Mouse (Mus musculus) layer of hippocampus, postnatal 10 days (tissue): ENCODE measurements at regions not wholly inside any gene's neighbourhood (a gene's known extent, or its start where the extent isn't known, plus 50 kb on each side); places are given as distances from the start of the nearest gene placed in this dataset.

Experiments
- DNase-seq, 2 experiments: peaks; one replicate each; pipeline ENCODE4 v3.0.0; 2021; ENCODE audit warnings: low spot score in 2 of 2

- no peak for DNase-seq
These were observed 61.6 kb downstream of the Gm10295 start for GRCm38 (mm10) chr7:71289702-71290101.

DNA sequence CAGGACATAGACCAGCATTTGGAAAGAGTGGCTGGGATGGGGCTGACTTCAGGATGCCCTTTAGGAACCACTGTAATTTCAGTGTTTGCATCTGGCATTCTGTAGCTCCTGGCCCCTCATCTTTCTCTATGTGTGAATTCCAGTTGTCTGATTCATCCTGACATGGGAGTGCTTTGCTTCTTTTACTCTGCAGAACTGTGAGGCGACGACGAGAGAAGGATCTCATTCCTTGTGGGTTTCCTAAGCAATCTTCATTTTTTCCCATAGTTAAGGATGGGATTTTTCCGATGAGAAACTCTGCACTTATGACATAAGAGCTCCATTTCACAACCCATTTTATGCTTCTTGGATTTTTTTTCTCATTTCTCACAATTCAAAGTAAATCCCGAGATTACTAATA lies 62.0 kb downstream of the Gm10295 start:
- no peak for DNase-seq

DNA sequence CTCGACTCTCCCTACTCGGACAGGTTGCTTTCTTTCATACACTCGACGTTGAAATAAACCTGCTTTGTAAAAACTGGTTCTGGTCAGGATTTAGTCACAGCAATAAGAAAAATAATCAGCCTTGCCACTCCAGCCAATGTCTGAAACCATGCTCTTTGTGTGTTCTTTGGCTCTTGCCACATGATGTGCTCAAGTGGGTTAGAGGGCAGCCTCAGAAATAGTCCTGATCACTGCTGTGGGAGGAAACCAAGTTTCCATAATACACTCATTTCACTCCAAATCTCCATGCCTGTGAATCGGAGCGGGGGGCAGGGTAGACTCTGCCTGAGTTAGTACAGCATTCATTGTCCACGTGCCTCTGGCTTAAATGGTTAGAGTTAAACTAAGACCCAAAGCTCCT lies 63.8 kb downstream of the Gm10295 start:
- no peak for DNase-seq

DNA sequence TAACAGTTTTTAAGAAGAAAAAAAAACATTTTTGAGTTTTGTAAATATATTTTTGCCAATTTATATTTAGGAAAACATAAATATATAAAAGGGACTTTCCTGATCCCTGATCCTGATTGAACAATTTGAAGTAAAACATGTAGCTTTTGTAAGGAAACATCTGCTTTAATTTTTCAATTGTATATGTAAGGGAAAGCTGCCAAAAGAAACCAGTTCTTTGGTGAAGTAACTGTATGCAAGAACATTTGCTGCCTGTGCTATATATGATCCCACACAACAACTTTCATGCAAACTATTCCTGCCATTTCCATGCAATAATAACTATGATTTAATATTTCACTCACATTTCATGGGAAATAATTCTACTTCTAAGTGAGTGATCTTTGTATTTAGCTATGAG lies 67.0 kb downstream of the Gm10295 start:
- DNase-seq = no peak

DNA sequence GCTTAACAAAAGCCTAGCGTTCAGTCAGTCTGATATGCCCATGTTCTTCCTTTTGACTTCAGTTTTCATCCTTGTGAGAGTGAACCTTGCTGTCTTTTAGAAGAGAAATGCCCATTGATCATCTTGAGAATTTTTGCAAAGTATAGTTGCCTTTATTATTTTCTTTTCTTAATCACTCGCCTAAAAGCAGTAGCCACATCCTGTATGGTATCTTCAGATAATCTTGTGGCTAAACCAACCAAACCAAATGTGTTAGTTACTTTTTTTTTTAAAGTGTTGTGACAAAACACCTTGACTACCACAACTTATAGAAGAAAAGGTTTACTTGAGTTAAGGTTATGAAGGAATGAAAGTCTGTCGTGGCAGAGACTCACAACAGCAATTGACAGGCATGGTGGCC lies 67.9 kb downstream of the Gm10295 start:
- DNase-seq = no peak

DNA sequence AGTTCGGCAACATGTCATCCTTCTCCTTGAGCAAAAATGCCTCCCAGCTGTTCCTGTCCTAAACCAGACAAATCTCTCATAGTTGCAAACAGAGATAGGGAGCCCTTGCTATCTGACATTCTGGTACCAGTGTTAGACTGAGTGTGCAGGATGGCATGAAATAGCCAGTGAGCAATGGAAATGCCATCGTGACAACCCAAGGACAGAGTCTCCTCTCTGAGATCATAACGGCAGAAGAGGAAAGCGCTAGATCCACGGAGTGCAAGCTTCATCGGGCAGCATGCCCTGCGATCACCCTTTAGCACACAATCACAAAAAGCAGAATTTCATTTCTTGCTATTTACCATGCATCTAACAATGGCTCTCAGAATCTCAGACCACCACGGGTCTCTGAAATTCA lies 85.2 kb downstream of the Gm10295 start:
- DNase-seq = no peak

GRCm38 (mm10) chr7:71264115-71264514 lies 87.2 kb downstream of the Gm10295 start:
- no peak for DNase-seq

DNA sequence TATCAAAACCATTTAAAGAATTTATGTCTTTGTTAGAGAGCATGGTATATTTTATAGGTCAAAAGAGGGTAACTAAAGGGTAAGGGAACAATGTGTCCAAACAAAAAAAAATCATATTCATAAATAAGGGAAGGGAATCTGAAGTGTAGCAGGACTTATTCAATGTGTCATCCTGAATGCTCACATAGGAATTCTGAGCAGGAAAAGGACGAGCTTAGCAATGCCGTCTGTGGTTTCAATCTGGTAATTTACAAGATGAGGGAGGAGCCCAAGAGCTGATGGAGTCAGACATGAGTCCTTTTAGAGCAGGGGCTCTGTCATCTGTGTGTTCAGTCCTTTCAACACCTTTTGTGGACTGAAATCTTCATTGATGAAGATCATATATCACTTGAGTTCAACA lies 101.6 kb downstream of the Gm10295 start:
- no peak for DNase-seq

DNA sequence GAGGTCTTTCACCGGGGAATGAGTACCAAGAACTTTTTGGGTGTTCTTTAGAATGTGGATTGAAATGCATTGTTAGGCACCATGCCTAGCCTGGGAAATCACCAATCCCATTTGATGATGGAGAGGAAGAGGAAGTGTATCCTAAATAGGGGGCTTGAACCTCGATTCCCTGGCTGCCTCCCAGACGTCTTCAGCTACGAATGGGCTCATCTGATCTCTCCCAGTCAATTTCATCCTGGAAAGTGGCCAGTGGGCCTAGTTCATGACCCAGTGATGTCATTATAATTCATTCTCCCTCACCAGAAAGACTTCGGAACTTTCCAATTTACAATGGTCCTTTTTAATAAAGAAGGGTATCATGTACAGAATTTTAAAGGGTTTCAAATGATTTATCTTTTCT lies 102.1 kb downstream of the Gm10295 start:
- DNase-seq = no peak

DNA sequence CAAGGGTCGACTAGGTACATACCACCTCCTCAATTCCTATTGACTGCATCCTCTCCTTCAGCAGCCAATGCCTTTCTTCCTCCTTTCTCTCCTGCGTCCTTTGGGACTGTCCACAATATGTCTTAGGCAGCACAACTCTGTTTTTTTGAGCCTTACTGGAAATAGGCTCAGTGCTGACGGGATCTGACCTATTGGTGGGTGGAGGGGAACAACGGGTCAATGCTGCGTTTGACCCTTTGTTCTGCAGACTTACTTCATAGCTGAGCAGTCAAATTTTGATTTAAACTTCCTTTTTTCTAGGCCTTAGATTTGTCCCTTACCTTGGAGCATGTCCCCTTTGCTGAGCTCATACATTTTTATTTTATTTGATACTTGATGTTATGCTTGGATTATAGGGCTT lies 103.4 kb downstream of the Gm10295 start:
- DNase-seq = no peak

- DNase-seq = no peak
These were observed 108.8 kb downstream of the Gm10295 start for GRCm38 (mm10) chr7:71242379-71242911.

DNA sequence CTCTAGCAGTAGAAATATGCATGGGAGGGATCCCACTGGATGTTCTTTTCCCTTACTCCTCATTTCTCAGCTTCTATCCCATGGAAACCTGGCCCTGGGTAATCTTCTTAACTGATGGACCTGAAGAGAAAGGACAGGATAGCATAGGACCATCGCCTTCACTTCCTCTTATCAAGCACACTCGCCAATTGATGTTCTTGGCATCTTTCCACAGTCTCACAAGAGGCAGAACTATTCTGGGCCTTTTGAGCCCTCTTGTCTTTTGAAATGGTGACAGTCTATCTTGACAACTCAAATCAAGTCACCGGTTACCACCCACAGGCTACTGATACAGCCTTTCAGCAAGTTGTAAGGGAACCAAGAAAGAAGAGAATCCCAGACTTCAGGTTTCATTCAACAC lies 112.1 kb downstream of the Gm10295 start:
- no peak for DNase-seq

GRCm38 (mm10) chr7:71236334-71236733 lies 115.0 kb downstream of the Gm10295 start:
- no peak for DNase-seq

GRCm38 (mm10) chr7:71234176-71234769 lies 117.0 kb downstream of the Gm10295 start:
- DNase-seq = no peak

- DNase-seq = no peak
These were observed 118.2 kb downstream of the Gm10295 start for GRCm38 (mm10) chr7:71232821-71233815.

- no peak for DNase-seq
These were observed 120.3 kb downstream of the Gm10295 start for GRCm38 (mm10) chr7:71230901-71231477.

DNA sequence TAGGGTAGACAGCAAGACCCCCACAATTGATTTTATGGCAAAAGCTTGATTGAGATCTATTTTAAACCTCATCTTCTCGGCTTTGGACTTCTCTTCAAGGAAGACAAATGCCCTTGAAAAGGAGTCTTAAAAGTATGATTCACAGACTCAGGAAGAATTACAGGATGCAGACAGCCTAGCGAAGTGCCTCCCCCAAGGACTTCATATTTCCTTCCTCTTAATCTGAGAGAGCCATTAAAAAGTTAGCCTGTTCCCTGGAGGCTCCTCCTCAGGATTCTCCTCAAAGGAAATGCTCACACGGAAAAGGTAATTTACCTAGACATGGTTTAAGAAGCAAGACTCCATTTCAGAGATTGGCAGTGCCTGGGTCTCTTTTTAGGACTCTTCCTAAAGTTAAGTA lies 122.1 kb downstream of the Gm10295 start:
- no peak for DNase-seq

GRCm38 (mm10) chr7:71224320-71224865 lies 126.9 kb downstream of the Gm10295 start:
- DNase-seq = no peak

GRCm38 (mm10) chr7:71223513-71224319 lies 127.6 kb downstream of the Gm10295 start:
- DNase-seq = no peak

DNA sequence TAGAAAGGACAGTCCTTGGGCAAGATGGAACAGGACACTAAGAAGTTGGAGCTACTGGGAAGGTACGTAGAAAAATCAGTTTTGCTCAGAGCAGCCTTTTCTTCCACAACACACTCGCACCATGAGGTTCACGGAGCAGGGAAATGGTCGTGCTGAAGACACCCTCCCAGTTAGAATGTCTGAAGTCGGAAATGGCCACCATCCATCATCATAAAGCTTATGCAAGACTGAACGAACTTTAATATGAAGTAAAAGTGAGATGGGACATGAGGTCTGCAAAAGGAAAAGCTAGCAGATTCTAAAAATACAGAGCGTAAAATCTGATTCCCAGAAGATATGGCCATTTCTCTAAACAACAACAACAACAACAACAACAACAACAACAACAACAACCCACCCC lies 133.9 kb downstream of the Gm10295 start:
- no peak for DNase-seq

GRCm38 (mm10) chr7:71216808-71217207 lies 134.5 kb downstream of the Gm10295 start:
- DNase-seq = no peak
